Mouse (Mus musculus): ENCODE measurements around the gene Gm20390. TPM values are rescaled to one million over a fixed set of nuclear protein-coding genes. Genes with fewer than 3 reads are reported as not detected.

The Gm20390 gene
- polyA plus RNA-seq, 1 experiment from 2014 or later = 360 TPM

GRCm38 (mm10) chr11:93911603-93912002, 56.5 kb downstream of the Gm20390 start:
- Histone ChIP-seq H3K9ac (replicated peaks) (no peak overlapping the region), H3K9me3 (no peaks in the 10 kb centered on the region), H3K4me1 (replicated peaks) (no peaks in the 10 kb centered on the region), H3K27me3 (no peaks in the 10 kb centered on the region), H3K4me3 (replicated peaks) (no peak overlapping the region), H3K27ac (no peak overlapping the region), H3K36me3 (peaks cover 64% of the 10 kb centered on the region), H3K4me2 (replicated peaks) (no peak overlapping the region)
- no peak for ATAC-seq
- 92% methylated on average over 3 of the region's 3 CpGs for WGBS

GRCm38 (mm10) chr11:93908829-93909228, 59.3 kb downstream of the Gm20390 start:
- Histone ChIP-seq H3K36me3 (peaks cover 59% of the 10 kb centered on the region), H3K27ac (no peak overlapping the region), H3K9me3 (no peaks in the 10 kb centered on the region), H3K9ac (replicated peaks) (no peak overlapping the region), H3K4me1 (replicated peaks) (no peaks in the 10 kb centered on the region), H3K4me2 (replicated peaks) (no peak overlapping the region), H3K4me3 (replicated peaks) (no peak overlapping the region), H3K27me3 (no peaks in the 10 kb centered on the region)
- 94% methylated on average over 9 of the region's 9 CpGs for WGBS
- ATAC-seq = no peak

DNA sequence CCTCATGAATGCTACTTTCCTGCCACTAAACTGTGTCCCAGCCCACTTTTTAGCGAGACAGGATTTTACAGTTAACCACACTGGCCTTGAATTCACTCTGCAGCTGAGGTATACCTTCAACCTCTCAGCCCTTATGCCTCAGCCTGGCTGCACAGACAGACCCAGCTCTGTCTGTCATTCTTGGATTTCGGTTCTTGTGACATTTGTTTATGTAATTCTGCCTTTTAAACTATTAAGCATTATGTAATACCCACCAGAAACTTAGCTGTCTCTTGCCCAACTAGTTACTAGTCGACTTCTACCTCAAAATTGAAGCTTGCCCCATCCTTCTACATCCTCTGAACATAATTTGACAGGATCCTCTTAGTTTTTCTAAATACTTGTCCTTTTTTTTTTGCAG, 60.3 kb downstream of the Gm20390 start:
- Histone ChIP-seq H3K27ac (no peak overlapping the region), H3K9ac (replicated peaks) (no peak overlapping the region), H3K4me2 (replicated peaks) (no peak overlapping the region), H3K4me1 (replicated peaks) (no peaks in the 10 kb centered on the region), H3K9me3 (no peaks in the 10 kb centered on the region), H3K36me3 (peaks cover 53% of the 10 kb centered on the region), H3K27me3 (no peaks in the 10 kb centered on the region), H3K4me3 (replicated peaks) (no peak overlapping the region)
- no peak for ATAC-seq
- 88% methylated on average over 3 of the region's 3 CpGs for WGBS

DNA sequence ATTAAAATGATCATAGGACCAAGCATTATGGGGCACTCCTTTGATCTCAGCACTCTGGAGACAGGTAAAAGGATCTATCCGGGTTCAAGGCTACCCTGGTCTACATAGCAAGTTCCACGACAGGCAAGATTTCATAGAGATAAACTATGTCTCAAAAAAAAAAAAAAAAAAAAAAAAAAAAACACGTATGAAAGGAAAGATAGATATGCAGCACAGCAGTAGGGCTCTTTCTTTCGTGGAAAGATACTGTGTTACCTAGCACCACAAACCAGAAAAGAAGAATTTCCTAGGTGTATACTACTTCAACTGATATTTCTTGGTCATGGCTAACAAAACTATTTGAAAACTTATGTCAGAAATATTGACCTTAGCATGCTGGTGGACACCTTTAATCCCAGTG, 61.3 kb downstream of the Gm20390 start:
- Histone ChIP-seq H3K4me3 (replicated peaks) (no peak overlapping the region), H3K9ac (replicated peaks) (no peak overlapping the region), H3K36me3 (peaks cover 51% of the 10 kb centered on the region), H3K4me1 (replicated peaks) (no peaks in the 10 kb centered on the region), H3K9me3 (no peaks in the 10 kb centered on the region), H3K27ac (no peak overlapping the region), H3K27me3 (no peaks in the 10 kb centered on the region), H3K4me2 (replicated peaks) (no peak overlapping the region)
- no peak for ATAC-seq
- WGBS = 92% methylated on average over 4 of the region's 4 CpGs

Other genes with a start within 250 kb of the Gm20390 start
- 31.3 and 31.7 TPM in 2 replicates for gene Utp18, start 82.5 kb downstream of the Gm20390 start, polyA plus RNA-seq (2015; fragmentation: Nextera tagmentation; extraction: Ambion mirVana)
- 43.4 and 44.4 TPM in 2 replicates for gene Mbtd1, start 82.4 kb downstream of the Gm20390 start, polyA plus RNA-seq (2015; fragmentation: Nextera tagmentation; extraction: Ambion mirVana)
- 63.8 and 79.7 TPM in 2 replicates for gene Nme2, start 12.0 kb downstream of the Gm20390 start, polyA plus RNA-seq (2015; fragmentation: Nextera tagmentation; extraction: Ambion mirVana)
- 383 and 407 TPM in 2 replicates for gene Nme1, start 228 bp upstream of the Gm20390 start, polyA plus RNA-seq (2015; fragmentation: Nextera tagmentation; extraction: Ambion mirVana)
- 108 and 109 TPM in 2 replicates for gene Spag9, start 27.8 kb upstream of the Gm20390 start, polyA plus RNA-seq (2015; fragmentation: Nextera tagmentation; extraction: Ambion mirVana)
- 33.0 and 33.2 TPM in 2 replicates for gene Tob1, start 243.2 kb upstream of the Gm20390 start, polyA plus RNA-seq (2015; fragmentation: Nextera tagmentation; extraction: Ambion mirVana)

Data from midbrain, embryonic 13.5 days (tissue).